Mouse (Mus musculus) liver, embryonic 11.5 days (tissue): ENCODE measurements at regions not wholly inside any gene's neighbourhood (a gene's known extent, or its start where the extent isn't known, plus 50 kb on each side); places are given as distances from the start of the nearest gene placed in this dataset.

ENCODE experiments used
- ATAC-seq: fragments of 200-750 bp; cut with Nextera tagmentation; replicated peaks from 2 replicates; pipeline ENCODE4 v1.8.0; 2017; ENCODE audit warnings: moderate number of reproducible peaks, mild to moderate bottlenecking, moderate TSS enrichment, moderate library complexity; ENCODE audit not compliant: low FRiP score
- DNase-seq: peaks from one replicate; pipeline ENCODE4 v3.0.0-alpha.2; 2017; ENCODE audit warnings: low spot score
- H3K27ac ChIP-seq: fragments of 300-500 bp; sonication (generic); 2 replicates; pipeline ENCODE4 v1.5.1; 2014; ENCODE audit warnings: mild to moderate bottlenecking, low read depth, low read length, control low read depth
- H3K27me3 ChIP-seq: fragments of 300-500 bp; sonication (generic); replicated peaks from 2 replicates; pipeline ENCODE4 v1.6.1; 2014; ENCODE audit warnings: low read length, mixed read lengths; ENCODE audit not compliant: control insufficient read depth, insufficient read depth
- H3K36me3 ChIP-seq: fragments of 300-500 bp; sonication (generic); 2 replicates; pipeline ENCODE4 v1.6.1; 2014; ENCODE audit warnings: mild to moderate bottlenecking, low read length, moderate library complexity, mixed read lengths; ENCODE audit not compliant: control insufficient read depth, insufficient read depth
- H3K4me1 ChIP-seq: fragments of 300-500 bp; sonication (generic); replicated peaks from 2 replicates; pipeline ENCODE4 v1.6.1; 2014; ENCODE audit warnings: low read length, mixed read lengths; ENCODE audit not compliant: control insufficient read depth, insufficient read depth
- H3K4me2 ChIP-seq: fragments of 300-500 bp; sonication (generic); 2 replicates; pipeline ENCODE4 v1.6.1; 2014; ENCODE audit warnings: mild to moderate bottlenecking, control low read depth, moderate library complexity
- H3K4me3 ChIP-seq: fragments of 300-500 bp; sonication (generic); 2 replicates; pipeline ENCODE4 v1.5.1; 2014; ENCODE audit warnings: low read depth, low read length, control low read depth
- H3K9ac ChIP-seq: fragments of 300-500 bp; sonication (generic); 2 replicates; pipeline ENCODE4 v1.6.1; 2014; ENCODE audit warnings: low read depth, low read length, control low read depth
- H3K9me3 ChIP-seq: fragments of 300-500 bp; sonication (generic); 2 replicates; pipeline ENCODE4 v1.6.1; 2016; ENCODE audit warnings: low read length, inconsistent platforms, mixed read lengths; ENCODE audit not compliant: control insufficient read depth
- WGBS: fragments of 180-500 bp; shearing (Covaris S2); extraction: QIAGEN DNeasy Blood & Tissue Kit; methylation state at CpG from one replicate; pipeline ENCODE4 v1.1.7; 2014; 5-methylcytosine and 5-hydroxymethylcytosine counted together

DNA sequence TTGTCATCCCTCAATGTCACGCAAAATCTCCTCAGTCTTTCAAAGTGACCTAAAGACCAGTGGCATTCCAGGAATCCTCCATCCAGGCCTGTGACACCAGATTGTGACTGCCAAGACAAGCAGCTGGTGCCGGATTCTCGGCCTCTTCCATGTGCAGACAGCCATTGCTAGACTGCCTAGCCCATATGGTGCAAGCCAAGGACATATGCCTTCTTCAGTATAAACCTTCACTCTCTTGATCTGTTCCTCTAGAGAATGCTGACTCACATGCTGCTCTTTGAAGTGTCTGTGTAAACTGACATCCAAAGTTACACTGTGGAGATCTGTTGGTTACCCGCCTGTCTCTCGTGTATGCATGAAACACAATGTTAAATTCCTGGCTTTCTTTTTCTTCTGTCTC is 589.4 kb upstream of the Kdm8 start:
- no peak for DNase-seq

DNA sequence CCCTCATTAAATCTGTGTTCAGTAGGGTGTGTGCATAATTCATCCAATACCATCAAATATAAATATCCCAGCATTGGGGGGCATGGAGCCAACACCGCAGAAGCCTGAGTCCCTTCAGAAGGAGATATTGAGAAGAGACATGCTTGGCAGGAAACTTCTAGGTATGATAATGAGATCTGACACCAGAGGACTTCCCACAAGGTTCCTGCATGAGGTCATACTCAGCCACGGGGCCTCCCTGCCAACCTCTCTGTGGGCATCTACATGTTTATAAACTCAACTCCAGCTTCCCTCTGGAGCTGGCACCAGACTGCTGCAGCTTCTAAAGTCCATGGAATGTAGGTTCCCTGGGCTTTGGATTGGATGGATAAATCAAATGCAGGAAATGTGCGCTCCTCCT is 587.4 kb upstream of the Kdm8 start:
- Histone ChIP-seq H3K4me2 (no peak overlapping the region), H3K4me3 (no peak overlapping the region), H3K9me3 (no peaks in the 10 kb centered on the region), H3K4me1 (no peaks in the 10 kb centered on the region), H3K27ac (no peak overlapping the region), H3K27me3 (no peaks in the 10 kb centered on the region), H3K36me3 (no peaks in the 10 kb centered on the region), H3K9ac (no peak overlapping the region)
- WGBS: 81% methylated on average over 3 of the region's 3 CpGs
- DNase-seq (no peak), ATAC-seq (no peak)

More for the DNA sequence above, 589.4 kb upstream of the Kdm8 start:
- Histone ChIP-seq H3K36me3 (no peaks in the 10 kb centered on the region), H3K9me3 (no peaks in the 10 kb centered on the region), H3K4me1 (no peaks in the 10 kb centered on the region), H3K9ac (no peak overlapping the region), H3K4me3 (no peak overlapping the region), H3K27me3 (no peaks in the 10 kb centered on the region), H3K27ac (no peak overlapping the region), H3K4me2 (no peak overlapping the region)
- 88% methylated on average over 5 of the region's 5 CpGs for WGBS
- ATAC-seq: no peak

DNA sequence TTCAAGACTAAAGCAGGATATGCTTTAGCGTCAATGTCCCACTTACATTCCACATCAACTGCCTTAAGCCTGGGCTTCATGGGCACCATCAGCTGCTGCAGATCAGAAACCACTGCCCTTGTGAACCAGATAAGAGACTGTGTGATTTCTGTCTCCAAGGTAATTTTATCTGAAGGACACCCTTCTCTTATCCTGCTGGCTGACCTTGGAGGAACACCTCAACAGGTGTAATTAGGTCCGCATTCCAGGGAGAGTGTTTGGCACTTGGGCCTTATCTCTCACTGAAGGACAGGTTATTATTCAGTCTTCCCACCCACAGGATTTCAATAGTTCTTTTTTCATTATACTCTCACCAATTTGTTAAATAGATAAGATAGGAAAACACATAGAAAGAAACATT is 583.1 kb upstream of the Kdm8 start:
- no peak overlapping the region for H3K4me3 ChIP-seq
- H3K9me3 ChIP-seq: no peaks in the 10 kb centered on the region
- H3K9ac ChIP-seq: no peak overlapping the region
- no peaks in the 10 kb centered on the region for H3K27me3 ChIP-seq
- 86% methylated on average over 2 of the region's 2 CpGs for WGBS
- no peak for ATAC-seq
- no peak overlapping the region for H3K4me2 ChIP-seq
- no peak for DNase-seq
- H3K27ac ChIP-seq: no peak overlapping the region
- no peaks in the 10 kb centered on the region for H3K36me3 ChIP-seq
- H3K4me1 ChIP-seq: no peaks in the 10 kb centered on the region

DNA sequence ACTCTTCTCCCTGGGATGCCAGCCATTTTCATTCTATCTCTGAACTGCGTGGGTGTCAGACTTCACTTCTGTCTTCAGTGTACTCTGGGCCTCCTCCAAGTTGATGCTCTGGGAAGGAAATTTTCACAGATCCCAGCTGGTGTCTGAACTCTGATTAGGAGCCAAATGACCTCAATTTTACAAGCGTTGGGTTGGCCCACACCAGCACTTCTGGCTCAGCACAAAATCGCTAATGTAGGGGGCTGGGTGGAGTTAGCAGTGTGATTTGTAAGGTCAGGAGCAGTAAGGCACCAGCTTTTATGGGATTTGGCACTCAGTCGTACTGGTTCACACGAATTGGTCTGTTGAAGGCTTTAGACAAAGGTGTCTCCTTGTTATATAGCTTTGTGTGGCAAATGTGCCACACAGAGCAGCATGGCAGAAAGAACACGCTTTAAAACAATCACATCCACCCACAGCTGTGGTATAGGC is 576.3 kb upstream of the Kdm8 start:
- Histone ChIP-seq H3K36me3 (no peaks in the 10 kb centered on the region), H3K9me3 (no peaks in the 10 kb centered on the region), H3K4me3 (no peak overlapping the region), H3K9ac (no peak overlapping the region), H3K4me1 (no peaks in the 10 kb centered on the region), H3K27ac (no peak overlapping the region), H3K4me2 (no peak overlapping the region), H3K27me3 (no peaks in the 10 kb centered on the region)
- DNase-seq (no peak), ATAC-seq (no peak)
- 57% methylated on average over 6 of the region's 6 CpGs for WGBS

DNA sequence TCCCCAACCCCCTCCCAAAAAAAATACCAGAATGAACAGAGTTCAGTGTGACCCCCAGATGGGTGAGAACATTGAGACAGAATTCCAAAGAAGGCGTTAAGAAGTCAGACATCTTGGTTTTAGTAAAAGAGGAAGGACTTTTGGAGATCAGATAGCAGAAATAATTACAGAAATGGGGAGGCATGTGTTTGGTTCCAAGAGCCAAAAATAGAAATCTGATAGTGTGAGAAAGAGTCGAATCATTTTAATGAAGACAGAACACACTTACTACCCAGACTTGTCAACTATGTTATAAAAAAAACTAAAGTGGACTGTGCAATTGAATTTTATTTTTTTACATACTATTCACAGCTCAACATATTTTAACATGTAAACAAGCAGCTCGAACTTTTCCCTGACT is 575.9 kb upstream of the Kdm8 start:
- ATAC-seq (no peak), DNase-seq (no peak)
- no peaks in the 10 kb centered on the region for H3K27me3 ChIP-seq
- no peaks in the 10 kb centered on the region for H3K4me1 ChIP-seq
- no peak overlapping the region for H3K4me3 ChIP-seq
- no peak overlapping the region for H3K9ac ChIP-seq
- H3K36me3 ChIP-seq: no peaks in the 10 kb centered on the region
- no peaks in the 10 kb centered on the region for H3K9me3 ChIP-seq
- H3K27ac ChIP-seq: no peak overlapping the region
- 66% methylated on average over 3 of the region's 3 CpGs for WGBS
- no peak overlapping the region for H3K4me2 ChIP-seq

DNA sequence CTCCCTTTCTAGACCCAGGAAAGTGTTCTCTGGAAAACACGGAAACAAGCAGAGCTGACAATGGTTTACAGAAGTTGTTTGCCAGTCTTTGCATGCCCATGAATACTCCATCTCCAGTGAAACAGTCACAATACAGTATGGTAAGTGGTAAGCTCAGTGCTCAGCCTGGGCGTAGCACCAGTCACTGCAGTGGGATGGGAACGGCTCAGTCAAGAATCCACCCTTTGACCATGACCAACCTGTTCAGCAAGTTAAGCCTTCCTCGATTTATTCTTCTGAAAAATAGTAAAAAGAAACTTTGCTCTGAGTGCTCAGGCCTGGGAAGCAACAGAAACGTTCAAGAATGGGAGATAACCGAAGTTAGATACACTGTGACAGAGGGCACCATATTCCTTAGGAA is 563.7 kb upstream of the Kdm8 start:
- DNase-seq: no peak
- Histone ChIP-seq H3K4me3 (no peak overlapping the region), H3K27ac (no peak overlapping the region), H3K27me3 (no peaks in the 10 kb centered on the region), H3K36me3 (no peaks in the 10 kb centered on the region), H3K4me1 (no peaks in the 10 kb centered on the region), H3K9ac (no peak overlapping the region), H3K4me2 (no peak overlapping the region), H3K9me3 (no peaks in the 10 kb centered on the region)
- ATAC-seq: no peak
- WGBS: 83% methylated on average over 6 of the region's 6 CpGs

DNA sequence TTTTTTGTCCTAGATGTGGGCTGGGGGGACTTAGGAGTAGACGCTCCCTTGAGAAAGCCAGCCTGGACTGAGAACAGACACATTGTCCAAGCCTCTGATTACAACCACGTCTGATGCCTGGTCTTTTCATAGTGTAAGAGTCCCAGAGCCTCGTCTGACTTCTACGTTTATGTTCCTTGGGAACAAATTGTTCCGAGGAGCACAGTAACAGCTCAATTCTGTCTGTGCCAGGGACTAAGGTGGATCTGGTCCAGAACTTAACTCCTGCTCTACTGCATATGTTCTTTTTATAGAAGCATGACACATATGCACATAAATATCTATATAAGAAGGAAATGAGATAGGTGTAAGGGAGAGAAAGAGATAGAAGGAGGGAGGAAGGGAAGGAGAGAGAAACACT is 537.2 kb upstream of the Kdm8 start:
- 75% methylated on average over 5 of the region's 5 CpGs for WGBS
- no peak for ATAC-seq

DNA sequence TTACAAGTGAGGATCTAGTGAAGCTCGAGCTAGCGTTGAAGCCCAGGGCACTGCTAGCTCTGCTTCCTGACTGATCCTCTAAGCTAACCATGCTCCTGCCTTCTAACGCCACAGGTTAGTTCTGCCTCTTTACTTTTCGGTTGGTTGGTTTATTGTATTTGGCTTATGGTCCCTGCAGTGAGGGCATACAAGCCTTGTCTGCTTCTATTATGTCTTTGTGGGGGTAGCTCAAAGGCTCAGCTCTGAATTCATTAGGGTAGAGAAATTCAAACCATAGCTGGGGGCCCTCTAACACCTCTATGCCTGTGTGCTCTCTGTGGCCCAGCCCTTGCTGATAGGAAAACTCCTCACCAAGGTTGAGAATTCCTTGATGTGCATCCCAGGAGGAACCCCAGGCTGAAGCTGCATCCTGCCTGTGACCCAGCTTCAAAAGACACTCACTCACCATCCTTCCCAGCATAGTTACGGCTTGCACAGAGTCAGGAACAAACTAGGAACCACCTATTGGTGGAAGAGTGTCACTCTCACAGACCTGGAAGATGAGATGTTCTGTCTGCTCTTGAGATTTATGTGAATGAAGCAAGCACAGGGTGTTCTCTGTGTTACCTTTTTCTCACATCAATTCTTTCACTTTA is 536.7 kb upstream of the Kdm8 start:
- no peaks in the 10 kb centered on the region for H3K4me1 ChIP-seq
- no peaks in the 10 kb centered on the region for H3K36me3 ChIP-seq
- H3K27me3 ChIP-seq: no peaks in the 10 kb centered on the region
- H3K4me2 ChIP-seq: no peak overlapping the region
- DNase-seq (no peak), ATAC-seq (no peak)
- no peak overlapping the region for H3K9ac ChIP-seq
- 80% methylated on average over 5 of the region's 5 CpGs for WGBS
- H3K9me3 ChIP-seq: peaks cover 3% of the 10 kb centered on the region; the same call in 1 of the 2 replicates
- H3K4me3 ChIP-seq: no peak overlapping the region
- H3K27ac ChIP-seq: no peak overlapping the region

More for the DNA sequence above, 537.2 kb upstream of the Kdm8 start:
- no peak for DNase-seq
- Histone ChIP-seq H3K27me3 (no peaks in the 10 kb centered on the region), H3K4me3 (no peak overlapping the region), H3K4me2 (no peak overlapping the region), H3K9ac (no peak overlapping the region), H3K9me3 (peaks cover 5% of the 10 kb centered on the region; the same call in 1 of the 2 replicates), H3K36me3 (no peaks in the 10 kb centered on the region), H3K4me1 (no peaks in the 10 kb centered on the region), H3K27ac (no peak overlapping the region)

DNA sequence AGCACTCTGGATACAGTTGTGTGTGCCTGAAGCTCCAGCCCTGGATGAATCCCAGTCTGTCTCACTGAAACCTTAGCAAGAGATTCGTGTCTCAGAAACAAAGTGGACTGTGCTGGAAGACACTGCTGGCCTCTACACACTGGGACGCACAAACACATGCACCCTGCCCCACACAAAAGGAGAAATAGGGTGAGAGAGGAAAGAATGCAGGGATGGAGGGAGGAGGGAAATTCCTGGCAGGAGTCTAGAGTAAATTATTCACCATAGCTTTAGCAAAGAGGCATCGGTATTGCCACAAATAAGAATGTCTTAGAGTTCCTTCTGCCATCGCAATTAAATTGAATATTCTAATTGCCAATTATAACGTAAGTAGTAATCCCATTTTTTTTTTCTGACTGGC is 530.4 kb upstream of the Kdm8 start:
- ATAC-seq (no peak), DNase-seq (no peak)
- WGBS: 72% methylated on average over 5 of the region's 5 CpGs
- no peak overlapping the region for H3K27ac ChIP-seq
- no peak overlapping the region for H3K9ac ChIP-seq
- H3K4me3 ChIP-seq: no peak overlapping the region
- H3K9me3 ChIP-seq: no peaks in the 10 kb centered on the region; the same call in 1 of the 2 replicates
- H3K4me1 ChIP-seq: no peaks in the 10 kb centered on the region
- H3K36me3 ChIP-seq: no peaks in the 10 kb centered on the region
- H3K27me3 ChIP-seq: no peaks in the 10 kb centered on the region
- no peak overlapping the region for H3K4me2 ChIP-seq
